Mouse (Mus musculus) left cerebral cortex, adult 11 months (tissue): ENCODE measurements at regions not wholly inside any gene's neighbourhood (a gene's known extent, or its start where the extent isn't known, plus 50 kb on each side); places are given as distances from the start of the nearest gene placed in this dataset.

Source experiments
- DNase-seq: peaks from one replicate; pipeline ENCODE4 v3.0.0; 2022; ENCODE audit warnings: low spot score

DNA sequence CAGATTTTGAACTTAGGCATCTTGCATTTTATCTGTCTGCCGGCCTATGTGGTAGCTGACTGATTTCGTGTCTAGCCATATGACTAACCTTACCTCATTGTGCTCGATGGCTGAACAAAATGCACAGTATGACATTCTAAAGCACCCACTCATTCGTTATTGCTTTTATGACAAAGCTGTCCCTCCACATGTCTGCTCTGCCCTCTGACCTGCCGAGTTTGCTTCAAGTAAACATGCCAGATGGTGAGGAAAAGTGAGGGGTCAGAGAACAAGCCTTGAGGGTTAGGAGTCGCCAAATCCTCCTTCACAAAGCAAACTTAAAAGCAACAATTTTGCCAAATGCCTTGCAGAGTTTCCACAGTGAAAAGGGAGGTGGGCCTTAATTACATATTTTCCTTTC is 196.0 kb upstream of the Elavl2 start:
- no peak for DNase-seq

DNA sequence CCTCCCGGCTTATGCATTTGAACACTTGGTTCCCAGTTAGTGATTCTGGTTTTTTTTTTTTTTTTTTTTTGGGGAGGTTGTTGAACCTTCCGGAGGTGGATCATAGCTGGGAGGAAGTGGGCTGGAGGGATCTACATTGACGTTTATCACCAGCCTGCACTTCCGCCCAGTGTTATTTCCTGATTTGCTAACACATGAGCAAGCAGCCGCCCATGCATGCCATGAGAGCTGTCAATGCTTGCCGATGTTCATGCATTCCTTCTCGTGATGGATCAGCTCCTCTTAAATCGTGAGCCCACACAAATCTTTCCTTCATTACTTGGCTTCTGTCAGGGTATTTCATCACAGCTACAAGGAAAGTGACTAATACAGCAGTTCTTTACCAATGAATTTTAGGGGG is 195.2 kb upstream of the Elavl2 start:
- no peak for DNase-seq

DNA sequence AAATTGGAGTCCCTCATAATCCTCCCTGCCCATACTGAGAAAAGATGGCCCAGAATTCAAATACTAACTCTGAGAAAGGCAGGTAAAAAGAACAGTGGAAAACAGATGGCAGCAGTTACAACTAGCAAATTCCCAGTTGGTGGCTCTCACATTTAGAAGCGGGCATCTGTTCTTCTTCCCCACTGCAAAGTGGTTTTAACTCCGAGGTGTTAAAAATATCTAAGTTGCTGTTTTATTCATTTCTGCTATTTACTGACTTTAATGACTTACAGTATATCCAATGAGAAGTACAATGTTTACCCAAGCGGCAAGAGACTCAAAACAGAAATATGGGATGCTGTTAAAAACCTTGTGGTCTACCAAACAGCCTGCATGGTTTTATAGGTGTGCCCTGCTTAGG is 189.2 kb upstream of the Elavl2 start:
- DNase-seq, result peak; percentile 8

DNA sequence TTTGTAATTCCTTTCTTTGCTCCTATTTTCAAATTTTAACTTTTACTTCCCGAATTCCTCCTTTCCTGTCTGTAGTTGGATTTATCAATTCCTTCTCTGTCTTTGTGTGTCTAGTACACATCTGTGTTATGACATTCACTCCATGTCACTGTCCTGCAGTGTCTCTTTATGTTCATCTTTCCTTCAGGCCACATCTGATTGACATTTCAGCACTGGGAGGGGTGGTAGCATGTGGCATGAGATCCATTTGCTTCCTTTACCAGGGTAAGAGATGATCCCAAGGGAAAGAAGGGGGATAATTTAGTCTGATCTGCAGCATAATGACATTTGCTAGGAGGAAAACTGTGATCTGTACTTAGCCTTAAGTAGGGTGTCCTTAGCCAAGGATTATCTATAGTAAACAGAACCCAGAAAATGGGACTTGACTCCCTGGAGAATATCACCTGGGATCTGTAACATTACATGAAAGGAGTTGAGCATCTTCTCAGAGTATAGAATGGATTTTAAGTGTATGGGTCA is 187.0 kb upstream of the Elavl2 start:
- no peak for DNase-seq

DNA sequence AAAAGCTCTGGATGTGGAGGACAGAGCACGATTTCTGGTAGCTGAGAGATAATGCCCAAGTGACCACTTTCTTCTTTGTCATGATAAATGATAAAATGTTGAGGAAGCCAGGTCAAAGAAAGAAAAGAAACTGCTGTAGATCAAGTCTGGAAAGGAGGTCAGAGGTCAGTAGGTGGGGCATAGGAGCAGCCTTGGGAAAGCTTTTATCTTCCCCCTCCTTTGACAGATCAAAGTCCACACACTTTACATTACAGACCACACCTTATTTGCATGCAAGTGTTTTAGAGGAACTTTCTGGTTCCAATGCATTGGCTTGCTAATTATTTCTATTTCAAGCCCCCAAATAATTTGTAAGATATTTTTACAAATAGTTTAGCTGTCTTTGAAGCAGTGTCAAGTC is 182.4 kb upstream of the Elavl2 start:
- DNase-seq, result no peak

DNA sequence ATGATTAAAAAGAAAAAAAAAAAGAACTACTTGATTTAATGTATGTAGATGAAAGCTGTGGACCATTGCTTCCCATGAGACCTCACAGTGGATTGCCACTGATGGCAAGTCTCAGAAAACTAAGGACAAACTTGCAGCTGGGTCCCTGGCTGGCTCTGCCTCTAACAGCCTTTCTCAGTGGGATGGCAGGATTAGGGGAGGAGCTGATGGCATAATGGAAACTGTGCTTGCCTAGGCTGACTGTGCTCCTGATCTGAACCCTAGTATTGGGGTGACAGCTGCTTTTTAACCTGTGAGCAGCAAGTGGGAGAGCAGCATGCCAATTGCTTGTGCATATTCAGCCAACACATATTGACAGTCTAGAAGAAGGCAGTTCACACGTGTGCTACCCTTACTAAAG is 156.9 kb upstream of the Elavl2 start:
- no peak for DNase-seq

DNA sequence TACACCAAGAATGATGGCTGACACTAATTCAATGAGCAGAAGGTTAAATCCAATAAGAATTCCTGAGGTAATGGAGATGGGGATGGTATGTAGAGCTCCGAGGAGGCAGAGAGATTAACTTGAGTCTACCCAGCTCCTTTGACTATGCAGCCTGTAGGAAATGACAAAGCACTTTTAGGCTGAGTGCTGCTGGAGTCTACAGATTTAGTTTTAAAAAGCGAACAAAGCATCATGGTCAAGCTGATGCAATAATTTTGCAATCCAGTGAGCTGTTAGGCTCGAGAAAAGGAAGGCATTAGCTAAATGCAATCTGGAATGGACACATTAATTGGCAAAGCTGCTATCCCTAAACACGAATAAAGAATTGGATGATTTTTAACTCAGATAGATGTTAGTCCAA is 156.4 kb upstream of the Elavl2 start:
- DNase-seq, result no peak

DNA sequence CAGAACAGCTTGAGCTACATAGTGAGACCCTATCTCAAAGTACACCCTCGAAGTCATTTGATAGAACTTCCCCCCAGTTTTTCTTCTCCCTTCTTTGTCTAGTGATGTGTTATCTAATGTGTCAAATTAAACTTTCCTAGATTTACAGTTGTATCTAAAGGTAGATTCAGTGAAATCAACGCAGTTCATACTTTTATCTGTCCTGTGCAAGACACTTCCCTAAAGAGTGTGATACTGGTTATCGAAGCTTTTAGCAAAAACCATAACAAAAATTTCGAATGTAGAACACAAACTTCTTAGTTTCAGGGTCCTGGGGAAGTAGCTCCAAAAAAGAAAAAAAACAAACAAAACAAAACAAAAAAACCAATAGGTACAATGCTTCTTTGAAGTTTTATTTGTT is 123.8 kb upstream of the Elavl2 start:
- DNase-seq, result no peak

DNA sequence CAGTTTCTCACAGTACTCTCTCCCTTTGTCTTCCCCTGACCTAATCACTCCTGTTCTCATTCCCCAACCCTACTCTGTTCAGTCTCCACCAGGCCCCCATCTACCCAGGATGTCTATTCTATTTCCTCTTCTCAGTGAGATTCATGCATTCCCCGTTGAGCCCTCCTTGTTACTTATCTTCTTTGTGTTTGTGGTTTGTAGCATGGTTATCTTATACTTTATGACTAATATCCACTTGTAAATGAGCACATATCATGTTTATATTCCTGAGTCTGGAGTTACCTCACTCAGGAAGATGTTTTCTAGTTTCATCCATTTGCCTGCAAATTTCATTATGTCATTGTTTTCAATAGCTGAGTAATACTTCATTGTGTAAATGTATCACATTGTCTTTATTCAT is 111.0 kb upstream of the Elavl2 start:
- DNase-seq, result no peak

DNA sequence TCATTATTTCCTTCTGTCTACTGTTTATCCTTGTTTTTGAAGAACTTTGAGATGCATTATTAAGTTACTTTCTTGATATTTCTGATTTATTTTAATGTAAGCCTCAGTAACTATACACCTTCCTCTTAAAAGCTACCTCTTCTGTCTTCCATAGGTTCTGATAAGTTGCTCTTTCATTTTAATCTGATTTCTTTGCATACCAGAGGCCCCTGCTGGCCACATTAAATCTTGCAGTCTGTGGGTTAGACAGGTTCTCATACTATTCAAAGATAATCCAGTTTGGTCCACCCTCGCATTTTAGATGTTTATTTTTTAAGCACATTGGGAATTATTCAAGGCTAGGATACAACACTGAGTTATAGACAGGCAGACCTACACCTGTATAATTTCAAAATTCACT is 109.4 kb upstream of the Elavl2 start:
- no peak for DNase-seq

DNA sequence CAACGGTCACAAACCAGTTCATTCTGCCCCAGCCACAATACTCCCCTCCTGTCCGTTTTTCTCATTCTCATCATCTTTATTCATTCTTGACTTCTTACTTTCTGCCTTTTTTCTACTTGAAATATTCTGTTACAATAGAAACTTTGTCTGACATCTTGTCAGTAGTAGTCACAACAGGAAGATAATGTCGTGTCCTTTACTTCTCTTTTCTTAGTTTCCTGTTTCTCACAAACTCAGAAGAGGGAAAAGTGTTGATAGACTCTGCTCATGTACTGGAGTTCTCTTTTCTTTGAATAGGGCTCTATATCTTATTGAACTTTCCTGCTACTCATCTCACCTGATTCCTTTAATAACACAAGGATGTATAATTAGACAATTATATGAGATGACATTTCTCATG is 102.7 kb upstream of the Elavl2 start:
- no peak for DNase-seq

DNA sequence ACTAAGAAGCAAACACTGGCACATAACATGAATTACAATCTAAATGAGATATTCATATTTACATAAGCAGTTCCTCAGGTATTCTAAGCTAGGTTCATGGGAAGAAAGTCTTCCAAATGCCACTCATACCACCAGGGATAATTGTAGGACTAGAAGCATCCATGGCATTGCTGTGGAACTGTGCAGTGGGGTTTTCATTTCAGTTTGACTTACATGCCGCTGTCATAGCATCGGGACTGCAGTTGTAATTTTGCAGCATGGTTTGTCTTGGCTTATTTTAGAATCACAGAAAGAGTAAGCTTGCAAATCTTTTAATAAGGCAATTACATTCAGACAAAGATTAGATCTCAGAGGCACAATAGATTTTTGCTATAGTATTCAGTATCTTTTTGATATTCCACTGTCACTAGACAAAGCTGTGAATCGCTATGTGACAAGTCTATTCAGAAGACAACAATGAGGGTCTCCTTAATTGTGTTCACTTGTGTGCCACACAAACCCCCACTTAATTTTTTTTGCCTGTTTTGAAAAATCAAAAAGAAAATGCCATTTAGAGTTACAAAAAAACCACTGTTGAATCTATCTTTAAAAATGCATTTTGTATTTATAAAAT is 81.4 kb upstream of the Elavl2 start:
- no peak for DNase-seq
